Mouse (Mus musculus): ENCODE data around the gene Kcnh4.
"Not testable (repeated sequence)": the region's sequence is repeated elsewhere in the genome, so short reads cannot be mapped to it uniquely, and the experiment has no call there.

The Kcnh4 gene

GRCm38 (mm10) chr11:100759611-100760233 is at the start of gene Kcnh4:
Gene Kcnh4 (minus strand): TSS chr11:100759942.
- DNase-seq (ENCODE audit: low spot score), result peak; percentile 46

- DNase-seq (ENCODE audit: low spot score), result no peak
These were observed 46.9 kb upstream of the Kcnh4 start for GRCm38 (mm10) chr11:100806380-100807305.

DNA sequence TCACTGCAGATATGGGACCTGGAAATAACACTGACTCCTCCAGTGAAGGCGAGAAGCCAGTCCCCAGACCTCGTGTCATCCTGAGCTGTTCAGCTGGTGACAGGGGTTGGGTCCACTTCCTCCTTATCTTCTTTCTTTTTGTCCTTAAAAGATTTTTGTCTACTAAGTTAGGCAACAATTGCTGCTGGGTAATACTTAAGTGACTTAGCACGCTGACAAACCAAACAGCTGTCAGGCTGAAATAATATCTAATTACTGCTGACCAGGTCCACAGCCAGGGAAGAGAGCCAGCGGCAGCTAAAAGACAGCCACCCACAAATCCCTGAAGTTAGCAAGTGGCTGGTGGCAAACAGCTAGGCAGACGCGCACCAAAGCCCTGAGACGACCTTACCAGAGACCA is 45.8 kb upstream of the Kcnh4 start:
- no peak for DNase-seq (ENCODE audit: low spot score)

DNA sequence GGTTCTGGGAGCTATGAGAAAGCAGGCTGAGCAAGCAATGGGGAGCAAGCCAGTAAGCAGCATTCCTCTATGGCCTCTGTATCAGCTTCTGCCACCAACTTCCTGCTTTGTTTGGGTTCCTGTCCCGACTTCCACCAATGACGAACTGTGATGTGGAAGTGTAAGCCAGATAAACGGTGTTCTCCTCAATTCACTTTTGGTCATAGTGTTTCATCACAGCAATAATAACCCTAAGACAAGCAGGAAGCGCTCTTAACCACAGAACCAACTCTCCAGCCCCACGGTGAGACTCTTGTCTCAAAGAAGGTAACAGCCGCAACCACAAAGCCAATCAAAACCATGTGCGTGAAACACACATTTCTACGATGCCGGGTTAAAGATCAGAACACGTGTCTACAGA is 44.7 kb upstream of the Kcnh4 start:
- DNase-seq (ENCODE audit: low spot score), result no peak

DNA sequence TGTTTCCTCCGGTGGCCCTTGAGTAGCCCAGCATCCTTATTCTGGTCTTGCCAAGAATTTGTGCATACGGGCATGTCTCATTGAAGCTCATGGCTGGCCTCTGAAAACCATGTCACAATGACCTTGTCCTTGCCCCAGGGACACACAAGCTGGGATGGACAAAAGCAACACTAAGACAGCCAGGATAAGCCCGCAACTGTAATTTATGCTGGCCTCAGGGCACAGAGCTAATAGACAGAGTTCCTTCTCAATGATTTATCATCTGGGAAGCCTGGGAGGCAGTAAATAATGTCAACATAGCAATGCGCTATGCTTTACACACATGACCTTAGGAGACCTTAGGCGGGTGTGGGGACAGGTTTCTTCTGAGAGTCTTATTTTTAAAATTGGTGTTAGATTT is 39.7 kb upstream of the Kcnh4 start:
- DNase-seq (ENCODE audit: low spot score), result no peak

GRCm38 (mm10) chr11:100796585-100796984 is 36.8 kb upstream of the Kcnh4 start:
- DNase-seq (ENCODE audit: low spot score), result no peak

GRCm38 (mm10) chr11:100795386-100795785 is 35.6 kb upstream of the Kcnh4 start:
- no peak for DNase-seq (ENCODE audit: low spot score)

DNA sequence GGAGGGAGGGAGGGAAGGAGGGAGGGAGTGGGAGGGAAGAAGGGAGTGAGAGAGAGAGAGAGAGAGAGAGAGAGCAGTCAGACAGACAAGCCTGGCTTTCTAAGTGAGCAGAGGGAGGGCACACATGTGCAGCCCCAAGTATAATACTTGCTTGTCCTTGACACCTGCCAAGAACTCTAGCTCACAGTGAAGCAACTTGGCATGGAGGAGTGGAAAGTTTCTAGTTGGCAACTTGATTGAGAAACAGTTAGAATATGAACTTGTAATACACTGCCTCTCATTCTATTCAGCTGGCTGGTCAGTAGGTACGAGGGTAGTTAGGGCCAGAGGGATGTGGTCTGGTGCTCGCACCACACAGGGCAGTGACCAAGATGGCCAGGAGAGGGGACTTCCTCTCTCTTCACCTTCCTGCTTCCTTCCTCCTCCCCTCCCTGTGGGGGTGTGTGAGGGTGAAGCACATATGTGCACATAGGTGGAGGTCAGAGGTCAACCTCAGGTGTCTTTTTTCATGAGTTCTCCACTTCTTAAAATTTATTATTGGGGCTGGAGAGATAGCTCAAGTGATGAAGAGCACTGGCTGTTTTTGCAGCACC is 31.8 kb upstream of the Kcnh4 start:
- DNase-seq (ENCODE audit: low spot score), result no peak

GRCm38 (mm10) chr11:100790644-100791043 is 30.9 kb upstream of the Kcnh4 start:
- DNase-seq (ENCODE audit: low spot score), result not testable (repeated sequence)

GRCm38 (mm10) chr11:100789702-100790101 is 30.0 kb upstream of the Kcnh4 start:
- DNase-seq (ENCODE audit: low spot score), result no peak

DNA sequence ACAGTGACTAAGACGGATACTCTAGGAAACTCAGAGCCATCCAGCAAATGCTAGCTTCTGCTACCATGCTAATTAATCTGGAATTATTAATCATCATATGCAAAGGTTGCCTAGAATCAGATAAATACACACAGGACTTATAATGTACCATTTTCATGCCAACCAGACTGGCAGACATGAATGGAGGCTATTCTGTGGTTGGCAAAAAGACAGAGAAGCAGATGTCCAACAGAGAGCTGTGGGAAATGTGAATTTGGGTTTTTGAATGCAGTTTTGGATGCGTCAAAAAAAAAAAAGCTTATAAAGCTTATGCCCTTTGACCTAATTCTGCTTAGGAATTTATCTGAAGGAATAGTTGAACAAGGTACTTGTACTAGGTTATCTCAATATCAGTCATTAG is 26.0 kb upstream of the Kcnh4 start:
- no peak for DNase-seq (ENCODE audit: low spot score)

- DNase-seq (ENCODE audit: low spot score), result no peak
These were observed 24.5 kb upstream of the Kcnh4 start for GRCm38 (mm10) chr11:100784286-100784685.

DNA sequence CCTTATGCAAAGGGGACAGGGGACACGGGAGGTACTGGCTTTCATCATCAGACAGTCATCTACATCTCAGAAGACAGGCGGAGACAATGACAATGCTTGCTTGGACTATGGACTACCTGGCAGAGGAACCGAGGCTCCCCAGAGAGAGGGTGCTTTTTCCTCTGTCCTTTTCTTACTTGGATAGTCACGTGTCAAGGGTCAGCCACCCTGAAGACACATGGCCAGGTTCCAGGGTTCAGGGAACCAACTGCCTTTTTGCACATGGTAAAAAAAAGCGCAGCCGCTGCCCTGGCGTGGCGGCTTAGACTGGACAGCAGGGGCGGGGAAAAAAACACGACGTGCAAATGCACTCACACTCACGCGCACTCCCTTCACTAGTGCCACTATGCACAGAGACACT is 22.8 kb upstream of the Kcnh4 start:
- DNase-seq (ENCODE audit: low spot score), result no peak

GRCm38 (mm10) chr11:100781763-100782475 is 22.2 kb upstream of the Kcnh4 start:
- no peak for DNase-seq (ENCODE audit: low spot score)

DNA sequence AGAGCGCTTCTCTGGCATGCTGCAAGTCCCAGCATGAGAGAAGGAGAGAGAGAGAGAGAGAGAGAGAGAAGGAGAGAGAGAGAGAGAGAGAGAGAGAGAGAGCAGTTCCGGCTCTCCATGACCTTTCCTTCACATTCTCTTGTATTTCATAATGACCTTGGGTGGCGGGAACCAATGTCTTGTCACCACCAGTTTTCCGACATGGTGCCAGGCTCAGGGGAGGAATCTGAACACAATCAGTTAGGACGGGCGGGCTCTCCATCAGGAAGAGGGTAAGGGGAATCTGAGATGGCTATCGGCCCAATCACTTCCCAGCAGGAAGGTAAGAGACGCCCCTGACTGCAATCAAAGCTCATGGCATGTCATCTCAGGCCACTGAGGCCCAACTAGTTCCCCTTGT is 20.5 kb upstream of the Kcnh4 start:
- DNase-seq (ENCODE audit: low spot score), result no peak

GRCm38 (mm10) chr11:100778069-100778468 is 18.3 kb upstream of the Kcnh4 start:
- no peak for DNase-seq (ENCODE audit: low spot score)

- DNase-seq (ENCODE audit: low spot score), result no peak
These were observed 16.2 kb upstream of the Kcnh4 start for GRCm38 (mm10) chr11:100775921-100776320.

GRCm38 (mm10) chr11:100774261-100774660 is 14.5 kb upstream of the Kcnh4 start:
- DNase-seq (ENCODE audit: low spot score), result no peak

- no peak for DNase-seq (ENCODE audit: low spot score)
These were observed 11.1 kb upstream of the Kcnh4 start, which contains the start of gene Ghdc for GRCm38 (mm10) chr11:100770646-100771408. Gene Ghdc (minus strand): TSS chr11:100770957.

DNA sequence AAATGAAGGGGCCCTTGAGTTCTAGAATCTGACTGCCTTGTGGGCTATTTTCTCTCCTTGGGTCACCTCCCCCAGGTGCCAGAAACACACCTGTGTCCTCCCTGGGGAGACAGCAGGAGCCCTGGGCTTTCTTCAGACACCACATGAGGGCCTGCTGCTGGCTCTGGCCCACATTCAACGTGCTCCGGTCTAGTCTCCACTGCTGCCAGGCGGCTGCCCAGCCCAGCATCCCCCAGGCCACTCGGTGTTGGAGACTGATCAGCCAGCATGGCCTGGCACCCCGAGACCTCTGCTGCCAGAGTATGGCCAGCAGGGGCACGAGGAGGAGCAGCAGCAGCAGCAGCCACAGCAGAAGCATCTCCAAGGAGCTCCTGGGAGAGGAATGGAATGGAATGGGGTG is 10.2 kb upstream of the Kcnh4 start:
- no peak for DNase-seq (ENCODE audit: low spot score)

DNA sequence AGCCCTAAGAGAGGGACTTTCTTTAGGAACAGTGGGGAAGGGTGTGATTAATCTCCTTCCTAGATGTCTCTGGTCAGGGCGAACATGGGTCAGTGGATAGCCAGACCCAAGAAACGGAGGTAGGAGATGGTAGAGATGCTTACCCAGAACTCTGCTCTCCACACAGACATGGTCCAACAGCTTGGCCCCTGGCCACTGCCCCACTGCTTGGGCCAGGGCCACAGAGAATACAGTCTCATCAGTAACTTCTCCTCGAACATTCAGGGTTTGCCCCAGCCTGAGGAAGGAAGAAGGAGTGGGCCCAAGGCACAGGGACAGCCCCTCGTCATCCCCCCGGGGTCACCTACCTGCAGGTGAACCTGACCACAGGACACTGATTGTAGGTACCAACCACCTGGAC is 8.1 kb upstream of the Kcnh4 start:
- DNase-seq (ENCODE audit: low spot score), result no peak

- no peak for DNase-seq (ENCODE audit: low spot score)
These were observed 7.0 kb upstream of the Kcnh4 start for GRCm38 (mm10) chr11:100766726-100767125.
